Comparison of ENCODE assay signal across 19 mouse cellular contexts in the genomic region with DNA sequence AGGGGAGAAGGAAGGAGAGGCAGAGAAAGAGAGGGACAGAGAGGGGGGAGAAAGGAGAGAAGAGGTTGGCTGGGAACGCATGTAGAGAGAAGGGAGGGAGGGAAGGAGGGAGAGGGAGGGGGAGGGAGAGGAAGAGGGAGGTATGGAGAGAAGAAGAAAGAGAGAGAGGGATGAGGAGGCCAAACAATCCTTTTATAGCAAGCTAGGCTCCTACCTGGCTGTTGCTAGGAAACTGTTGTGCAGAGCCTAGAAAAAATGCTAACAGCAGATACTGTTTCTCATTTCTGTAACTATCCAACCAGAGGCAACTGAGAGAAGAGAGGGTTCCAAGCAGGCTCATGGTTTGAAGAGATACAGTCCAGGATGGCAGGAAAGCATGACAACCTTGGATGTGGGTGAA.
DNase-seq lines count a peak whose midpoint lies in the region; ATAC-seq and TF ChIP-seq lines count a peak whose summit lies in the region.
"Had no signal": no experiment of that assay in that cellular context is flagged by ENCODE, and none has a peak within 500 bp of the region (broad histone marks: within the 10 kb centered on the region; RNA-seq: fewer than 3 reads in every experiment).

No protein-coding gene starts in this region.

- H3K27me3 ChIP-seq in forebrain, postnatal 0 days (ENCODE audit: insufficient read depth, low read length), result no peaks in the 10 kb centered on the region
- H3K27me3 ChIP-seq in forebrain, embryonic 10.5 days (ENCODE audit: poor library complexity, severe bottlenecking), result no peaks in the 10 kb centered on the region
- no peaks in the 10 kb centered on the region for H3K27me3 ChIP-seq in intestine, embryonic 14.5 days (replicated peaks; ENCODE audit: control insufficient read depth, insufficient read depth, low read length)
- no peaks in the 10 kb centered on the region for H3K27me3 ChIP-seq in intestine, embryonic 15.5 days (replicated peaks)
- no peaks in the 10 kb centered on the region for H3K27me3 ChIP-seq in midbrain, postnatal 0 days (ENCODE audit: insufficient read depth, low read length)
- no peaks in the 10 kb centered on the region for H3K27me3 ChIP-seq in midbrain, embryonic 10.5 days (ENCODE audit: low read depth, poor library complexity, severe bottlenecking)
- no peaks in the 10 kb centered on the region for H3K27me3 ChIP-seq in stomach, postnatal 0 days (ENCODE audit: control insufficient read depth, insufficient read depth, low read length)
- H3K27me3 ChIP-seq: hindbrain, embryonic 15.5 days had no signal

- H3K36me3 ChIP-seq in forebrain, postnatal 0 days (ENCODE audit: insufficient read depth), result no peaks in the 10 kb centered on the region
- H3K36me3 ChIP-seq in forebrain, embryonic 10.5 days (replicated peaks), result no peaks in the 10 kb centered on the region
- H3K36me3 ChIP-seq in intestine, embryonic 14.5 days (ENCODE audit: control insufficient read depth, insufficient read depth, low read length), result 0 out of 2 replicates have a peak, but pooled peaks cover 6% of the 10 kb centered on the region
- peaks cover 5% of the 10 kb centered on the region; the same call in 1 of the 2 replicates for H3K36me3 ChIP-seq in intestine, embryonic 15.5 days
- no peaks in the 10 kb centered on the region for H3K36me3 ChIP-seq in midbrain, postnatal 0 days (ENCODE audit: insufficient read depth, low read length)
- no peaks in the 10 kb centered on the region for H3K36me3 ChIP-seq in midbrain, embryonic 10.5 days
- H3K36me3 ChIP-seq in stomach, postnatal 0 days (ENCODE audit: control insufficient read depth, insufficient read depth, low read length), result no peaks in the 10 kb centered on the region
- H3K36me3 ChIP-seq: embryonic facial prominence, embryonic 10.5 days; heart, embryonic 10.5 days; hindbrain, embryonic 15.5 days had no signal

- no peak overlapping the region for H3K9ac ChIP-seq in forebrain, postnatal 0 days
- no peak overlapping the region for H3K9ac ChIP-seq in intestine, embryonic 14.5 days (ENCODE audit: low read length)
- H3K9ac ChIP-seq in intestine, embryonic 15.5 days, result no peak overlapping the region
- no peak overlapping the region for H3K9ac ChIP-seq in midbrain, postnatal 0 days (replicated peaks; ENCODE audit: low read length, poor library complexity, severe bottlenecking)
- no peak overlapping the region for H3K9ac ChIP-seq in stomach, postnatal 0 days (ENCODE audit: low read length)
- H3K9ac ChIP-seq: hindbrain, embryonic 15.5 days had no signal

- no peaks in the 10 kb centered on the region for H3K9me3 ChIP-seq in forebrain, postnatal 0 days (ENCODE audit: low read length)
- H3K9me3 ChIP-seq in forebrain, embryonic 10.5 days, result peaks cover 3% of the 10 kb centered on the region; the same call in 1 of the 2 replicates
- H3K9me3 ChIP-seq in intestine, embryonic 14.5 days (ENCODE audit: control insufficient read depth, low read length), result no peaks in the 10 kb centered on the region
- H3K9me3 ChIP-seq in intestine, embryonic 15.5 days, result no peaks in the 10 kb centered on the region
- H3K9me3 ChIP-seq in midbrain, postnatal 0 days (ENCODE audit: low read length), result no peaks in the 10 kb centered on the region
- no peaks in the 10 kb centered on the region for H3K9me3 ChIP-seq in midbrain, embryonic 10.5 days (replicated peaks)
- peaks cover 4% of the 10 kb centered on the region; the same call in 1 of the 2 replicates for H3K9me3 ChIP-seq in stomach, postnatal 0 days (ENCODE audit: control insufficient read depth, low read length)
- H3K9me3 ChIP-seq: heart, embryonic 10.5 days; hindbrain, embryonic 15.5 days had no signal

- ATAC-seq in forebrain, postnatal 0 days, result peak; percentile 58
- no peak for ATAC-seq in intestine, embryonic 14.5 days (replicated peaks; ENCODE audit: low FRiP score, low TSS enrichment, low read depth)
- ATAC-seq in intestine, embryonic 15.5 days, result no peak
- ATAC-seq in midbrain, postnatal 0 days (ENCODE audit: low FRiP score), result no peak
- no peak for ATAC-seq in stomach, postnatal 0 days (ENCODE audit: low FRiP score, low TSS enrichment)
- ATAC-seq: intestine, embryonic 16.5 days had no signal

- TF ChIP-seq CTCF in forebrain, postnatal 0 days (IDR thresholded peaks at IDR 0.05; ENCODE audit: low read depth), result no peak
- TF ChIP-seq CTCF in midbrain, postnatal 0 days (IDR thresholded peaks at IDR 0.05), result no peak
- TF ChIP-seq CTCF in stomach, postnatal 0 days (IDR thresholded peaks at IDR 0.05; ENCODE audit: low read depth), result no peak

- H3K4me3 ChIP-seq in forebrain, postnatal 0 days (ENCODE audit: low read depth, low read length), result no peak overlapping the region
- no peak overlapping the region for H3K4me3 ChIP-seq in forebrain, embryonic 10.5 days
- H3K4me3 ChIP-seq in intestine, embryonic 14.5 days (ENCODE audit: low read depth, low read length), result no peak overlapping the region
- H3K4me3 ChIP-seq in intestine, embryonic 15.5 days (replicated peaks), result no peak overlapping the region
- H3K4me3 ChIP-seq in midbrain, postnatal 0 days (ENCODE audit: low read depth, low read length), result no peak overlapping the region
- H3K4me3 ChIP-seq in midbrain, embryonic 10.5 days, result no peak overlapping the region
- H3K4me3 ChIP-seq in stomach, postnatal 0 days (ENCODE audit: low read depth, low read length), result no peak overlapping the region
- H3K4me3 ChIP-seq: embryonic facial prominence, embryonic 10.5 days; erythroblast, embryonic 14.5 days; heart, embryonic 10.5 days; hindbrain, embryonic 15.5 days had no signal

- no peak overlapping the region for H3K4me2 ChIP-seq in forebrain, postnatal 0 days (ENCODE audit: low read depth)
- H3K4me2 ChIP-seq in intestine, embryonic 14.5 days (ENCODE audit: low read length), result no peak overlapping the region
- H3K4me2 ChIP-seq in intestine, embryonic 15.5 days (replicated peaks), result no peak overlapping the region
- H3K4me2 ChIP-seq in midbrain, postnatal 0 days (ENCODE audit: low read depth, low read length, poor library complexity, severe bottlenecking), result no peak overlapping the region
- H3K4me2 ChIP-seq in stomach, postnatal 0 days (replicated peaks; ENCODE audit: low read depth), result no peak overlapping the region
- H3K4me2 ChIP-seq: hindbrain, embryonic 15.5 days had no signal

- H3K4me1 ChIP-seq in forebrain, postnatal 0 days (ENCODE audit: insufficient read depth), result no peaks in the 10 kb centered on the region
- H3K4me1 ChIP-seq in forebrain, embryonic 10.5 days, result no peaks in the 10 kb centered on the region
- H3K4me1 ChIP-seq in intestine, embryonic 14.5 days (replicated peaks; ENCODE audit: control insufficient read depth, insufficient read depth, low read length), result no peaks in the 10 kb centered on the region
- no peaks in the 10 kb centered on the region for H3K4me1 ChIP-seq in intestine, embryonic 15.5 days (replicated peaks)
- H3K4me1 ChIP-seq in midbrain, postnatal 0 days (ENCODE audit: insufficient read depth, low read length), result no peaks in the 10 kb centered on the region
- H3K4me1 ChIP-seq in midbrain, embryonic 10.5 days, result no peaks in the 10 kb centered on the region
- no peaks in the 10 kb centered on the region for H3K4me1 ChIP-seq in stomach, postnatal 0 days (replicated peaks; ENCODE audit: control insufficient read depth, insufficient read depth)
- H3K4me1 ChIP-seq: embryonic facial prominence, embryonic 10.5 days; hindbrain, embryonic 15.5 days had no signal

- peak; percentile 22 for DNase-seq in forebrain, postnatal 0 days
- no peak for DNase-seq in forebrain, embryonic 10.5 days (ENCODE audit: extremely low spot score, low spot score)
- DNase-seq in intestine, embryonic 14.5 days (ENCODE audit: low spot score), result peak; percentile 9
- peak; percentile 38 for DNase-seq in midbrain, postnatal 0 days (ENCODE audit: low spot score)
- DNase-seq in midbrain, embryonic 10.5 days (ENCODE audit: low spot score), result no peak
- no peak for DNase-seq in stomach, postnatal 0 days (ENCODE audit: low spot score)
- DNase-seq: adrenal gland, postnatal 10 days; cerebellum, adult 11-12 months; cerebellum, adult 9-10 months; cerebellum, postnatal 36 days; gastrocnemius, postnatal 10 days; heart, adult 18-20 months; heart, postnatal 10 days had no signal

- WGBS in forebrain, postnatal 0 days, result 43% methylated on average over 1 of the region's 1 CpGs
- 50% methylated on average over 1 of the region's 1 CpGs for WGBS in forebrain, embryonic 10.5 days
- 44% methylated on average over 1 of the region's 1 CpGs for WGBS in intestine, embryonic 14.5 days
- 68% methylated on average over 1 of the region's 1 CpGs for WGBS in intestine, embryonic 15.5 days
- 28% methylated on average over 1 of the region's 1 CpGs for WGBS in midbrain, postnatal 0 days
- 67% methylated on average over 1 of the region's 1 CpGs for WGBS in midbrain, embryonic 10.5 days
- WGBS in stomach, postnatal 0 days, result 23% methylated on average over 1 of the region's 1 CpGs

- no peak for TF ChIP-seq EP300 in stomach, postnatal 0 days (optimal IDR thresholded peaks at IDR 0.05)

- H3K27ac ChIP-seq in forebrain, postnatal 0 days (ENCODE audit: low read depth, low read length), result no peak overlapping the region
- H3K27ac ChIP-seq in forebrain, embryonic 10.5 days, result no peak overlapping the region
- H3K27ac ChIP-seq in intestine, embryonic 14.5 days (ENCODE audit: low read depth), result no peak overlapping the region
- H3K27ac ChIP-seq in intestine, embryonic 15.5 days, result no peak overlapping the region
- peak overlapping the region; percentile 65 for H3K27ac ChIP-seq in midbrain, postnatal 0 days (ENCODE audit: low read depth, low read length)
- H3K27ac ChIP-seq in midbrain, embryonic 10.5 days (replicated peaks), result no peak overlapping the region
- no peak overlapping the region for H3K27ac ChIP-seq in stomach, postnatal 0 days (replicated peaks)
- H3K27ac ChIP-seq: embryonic facial prominence, embryonic 10.5 days; heart, embryonic 10.5 days; hindbrain, embryonic 15.5 days had no signal

Comparison
In these comparisons a context has a peak if more than half of its experiments do, and no peak if none do; other contexts are left out.
1. DNase-seq: peak in forebrain, postnatal 0 days (single experiment), intestine, embryonic 14.5 days (single experiment) and midbrain, postnatal 0 days (single experiment); none in forebrain, embryonic 10.5 days (single experiment), midbrain, embryonic 10.5 days (single experiment) and stomach, postnatal 0 days (single experiment).